Mouse (Mus musculus) forebrain, embryonic 15.5 days (tissue): ENCODE measurements at regions not wholly inside any gene's neighbourhood (a gene's known extent, or its start where the extent isn't known, plus 50 kb on each side); places are given as distances from the start of the nearest gene placed in this dataset.

ENCODE experiments used
- ATAC-seq: fragments of 200-750 bp; cut with Nextera tagmentation; replicated peaks from 2 replicates; pipeline ENCODE4 v1.8.0; 2017; ENCODE audit warnings: mild to moderate bottlenecking, moderate TSS enrichment, moderate library complexity
- H3K27ac ChIP-seq: fragments of 300-500 bp; sonication (generic); replicated peaks from 2 replicates; pipeline ENCODE4 v1.5.1; 2015; ENCODE audit warnings: mild to moderate bottlenecking, inconsistent platforms
- H3K27me3 ChIP-seq: fragments of 300-500 bp; sonication (generic); 2 replicates; pipeline ENCODE4 v1.6.1; 2015; ENCODE audit warnings: inconsistent platforms
- H3K36me3 ChIP-seq: fragments of 300-500 bp; sonication (generic); 2 replicates; pipeline ENCODE4 v1.6.1; 2015; ENCODE audit warnings: mild to moderate bottlenecking, inconsistent platforms
- H3K4me1 ChIP-seq: fragments of 300-500 bp; sonication (generic); 2 replicates; pipeline ENCODE4 v1.6.1; 2015; ENCODE audit warnings: inconsistent platforms
- H3K4me2 ChIP-seq: fragments of 300-500 bp; sonication (generic); replicated peaks from 2 replicates; pipeline ENCODE4 v1.6.1; 2015; ENCODE audit warnings: mild to moderate bottlenecking, inconsistent platforms
- H3K4me3 ChIP-seq: fragments of 300-500 bp; sonication (generic); 2 replicates; pipeline ENCODE4 v1.5.1; 2015; ENCODE audit warnings: mild to moderate bottlenecking, inconsistent platforms
- H3K9ac ChIP-seq: fragments of 300-500 bp; sonication (generic); replicated peaks from 2 replicates; pipeline ENCODE4 v1.6.1; 2015; ENCODE audit warnings: mild to moderate bottlenecking, inconsistent platforms
- H3K9me3 ChIP-seq: fragments of 300-500 bp; sonication (generic); 2 replicates; pipeline ENCODE4 v1.6.1; 2016; ENCODE audit warnings: inconsistent platforms
- WGBS: fragments of 180-500 bp; shearing (Covaris S2); methylation state at CpG from one replicate; pipeline ENCODE4 v1.1.7; 2015; ENCODE audit warnings: mixed read lengths; 5-methylcytosine and 5-hydroxymethylcytosine counted together

DNA sequence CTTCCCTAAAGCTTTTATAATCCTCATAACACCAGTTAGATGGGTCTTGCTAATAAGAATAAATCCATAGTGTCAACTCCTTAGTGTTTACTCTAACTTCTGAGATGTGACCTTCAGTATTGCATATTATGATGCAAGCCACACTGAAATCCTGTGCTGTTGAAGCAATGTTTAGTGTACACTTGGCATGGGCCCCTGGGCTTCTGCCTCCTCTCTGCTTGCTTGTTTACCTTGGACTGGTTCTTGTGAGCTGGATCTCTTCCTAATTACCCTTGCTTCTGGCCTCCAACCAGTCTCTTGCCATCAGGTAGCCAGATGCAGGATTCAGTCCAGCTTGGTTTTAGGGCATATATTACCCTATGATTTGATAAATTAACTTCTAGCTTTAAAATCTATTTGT, 57.0 kb downstream of the Rgs2 start:
- Histone ChIP-seq H3K27me3 (no peaks in the 10 kb centered on the region), H3K4me3 (no peak overlapping the region), H3K27ac (no peak overlapping the region), H3K9ac (no peak overlapping the region), H3K36me3 (no peaks in the 10 kb centered on the region), H3K9me3 (no peaks in the 10 kb centered on the region), H3K4me2 (no peak overlapping the region), H3K4me1 (no peaks in the 10 kb centered on the region)
- no peak for ATAC-seq

DNA sequence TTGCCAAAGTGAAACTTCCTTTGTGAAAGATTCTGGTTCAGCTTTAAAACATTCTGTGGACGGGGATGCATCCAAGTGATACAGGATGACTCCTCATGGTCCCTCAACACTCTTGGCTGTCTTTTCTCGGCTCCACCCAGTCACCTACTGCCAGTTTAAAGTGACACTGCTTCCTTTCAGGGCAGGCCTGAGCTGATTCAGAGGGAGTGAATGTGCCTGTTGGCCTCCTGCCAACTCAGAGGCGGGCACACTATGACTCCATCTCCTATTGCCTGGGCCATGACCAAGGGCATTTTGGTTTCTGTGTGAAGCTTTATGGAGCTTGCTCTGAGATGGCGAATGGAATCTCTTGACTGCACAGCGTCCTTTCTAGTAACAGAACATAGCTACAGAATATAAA, 62.5 kb downstream of the Rgs2 start:
- Histone ChIP-seq H3K4me1 (peaks cover 8% of the 10 kb centered on the region), H3K4me2 (no peak overlapping the region), H3K27ac (no peak overlapping the region), H3K9me3 (no peaks in the 10 kb centered on the region), H3K4me3 (no peak overlapping the region), H3K27me3 (no peaks in the 10 kb centered on the region), H3K36me3 (no peaks in the 10 kb centered on the region), H3K9ac (no peak overlapping the region)
- WGBS: 35% methylated on average over 5 of the region's 5 CpGs
- peak; percentile 76 for ATAC-seq

DNA sequence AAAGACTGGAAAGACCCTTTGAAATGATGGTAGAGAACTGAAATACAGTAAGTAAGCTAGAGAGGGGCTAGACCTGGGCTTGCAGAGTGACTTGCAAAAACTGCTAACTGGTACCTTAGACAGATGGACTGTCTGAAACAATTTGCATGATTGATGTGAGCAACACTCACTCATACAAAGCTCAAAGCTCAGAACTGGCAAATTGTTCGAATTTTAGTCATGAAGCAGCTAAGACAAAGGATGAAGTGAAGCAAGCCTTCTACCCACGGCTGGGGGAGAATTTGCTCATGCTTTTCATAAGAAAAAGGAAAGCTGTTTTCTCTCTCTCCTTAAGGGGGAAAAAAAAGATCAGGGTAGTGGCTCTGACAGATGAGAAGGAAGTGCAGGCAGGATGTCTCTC, 64.5 kb downstream of the Rgs2 start:
- Histone ChIP-seq H3K4me3 (no peak overlapping the region), H3K36me3 (no peaks in the 10 kb centered on the region), H3K27me3 (no peaks in the 10 kb centered on the region), H3K9ac (no peak overlapping the region), H3K27ac (peak overlapping the region; percentile 62), H3K4me1 (peaks cover 8% of the 10 kb centered on the region), H3K9me3 (no peaks in the 10 kb centered on the region), H3K4me2 (no peak overlapping the region)
- ATAC-seq: no peak
- 35% methylated on average over 2 of the region's 2 CpGs for WGBS

DNA sequence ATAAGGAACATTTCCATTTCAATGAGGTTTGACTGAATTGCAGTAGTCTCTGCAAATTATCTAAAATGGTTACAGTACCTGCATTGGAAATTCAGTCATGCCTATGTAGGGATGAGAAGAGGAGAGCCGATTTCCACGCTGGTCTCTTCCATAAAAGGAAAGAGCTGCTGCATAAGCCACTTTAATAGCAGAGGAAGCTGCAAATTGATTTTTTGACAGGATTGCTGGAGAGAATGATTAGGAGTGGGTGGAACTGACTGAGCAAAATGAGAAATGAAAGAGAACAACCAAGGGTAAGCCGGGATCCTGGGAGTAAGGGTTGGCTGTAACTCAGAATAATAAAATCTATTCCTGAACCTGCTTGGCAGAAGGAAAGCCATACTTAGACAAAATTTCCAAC, 65.4 kb downstream of the Rgs2 start:
- Histone ChIP-seq H3K27ac (peak overlapping the region; percentile 62), H3K4me3 (no peak overlapping the region), H3K9ac (no peak overlapping the region), H3K27me3 (no peaks in the 10 kb centered on the region), H3K4me2 (no peak overlapping the region), H3K9me3 (no peaks in the 10 kb centered on the region), H3K4me1 (peaks cover 8% of the 10 kb centered on the region), H3K36me3 (no peaks in the 10 kb centered on the region)
- peak; percentile 61 for ATAC-seq
- WGBS: 55% methylated on average over 3 of the region's 3 CpGs

DNA sequence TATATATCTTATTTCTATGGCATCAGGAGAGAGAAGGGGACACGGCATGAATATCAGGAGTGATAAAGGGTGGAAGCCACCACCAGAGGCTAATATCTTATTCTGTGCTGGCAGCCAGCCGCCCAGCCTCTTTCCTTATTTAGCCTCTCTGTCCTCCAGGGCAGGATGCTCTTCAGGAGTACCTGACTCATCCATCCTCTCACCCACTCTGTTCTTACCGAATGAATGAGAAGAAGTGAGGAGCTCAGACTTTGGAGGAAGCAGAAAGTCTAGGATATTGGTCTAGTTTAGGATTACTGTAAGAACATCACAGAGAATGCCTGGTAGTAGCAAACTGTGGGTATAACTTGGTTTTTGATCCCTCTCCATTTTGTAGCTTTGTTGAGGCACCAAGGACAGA, 73.2 kb downstream of the Rgs2 start:
- no peak overlapping the region for H3K27ac ChIP-seq
- H3K27me3 ChIP-seq: no peaks in the 10 kb centered on the region
- no peak overlapping the region for H3K9ac ChIP-seq
- WGBS: 85% methylated on average over 3 of the region's 3 CpGs
- no peaks in the 10 kb centered on the region for H3K4me1 ChIP-seq
- H3K4me3 ChIP-seq: no peak overlapping the region
- H3K36me3 ChIP-seq: no peaks in the 10 kb centered on the region
- no peaks in the 10 kb centered on the region for H3K9me3 ChIP-seq
- no peak overlapping the region for H3K4me2 ChIP-seq
- ATAC-seq: no peak

DNA sequence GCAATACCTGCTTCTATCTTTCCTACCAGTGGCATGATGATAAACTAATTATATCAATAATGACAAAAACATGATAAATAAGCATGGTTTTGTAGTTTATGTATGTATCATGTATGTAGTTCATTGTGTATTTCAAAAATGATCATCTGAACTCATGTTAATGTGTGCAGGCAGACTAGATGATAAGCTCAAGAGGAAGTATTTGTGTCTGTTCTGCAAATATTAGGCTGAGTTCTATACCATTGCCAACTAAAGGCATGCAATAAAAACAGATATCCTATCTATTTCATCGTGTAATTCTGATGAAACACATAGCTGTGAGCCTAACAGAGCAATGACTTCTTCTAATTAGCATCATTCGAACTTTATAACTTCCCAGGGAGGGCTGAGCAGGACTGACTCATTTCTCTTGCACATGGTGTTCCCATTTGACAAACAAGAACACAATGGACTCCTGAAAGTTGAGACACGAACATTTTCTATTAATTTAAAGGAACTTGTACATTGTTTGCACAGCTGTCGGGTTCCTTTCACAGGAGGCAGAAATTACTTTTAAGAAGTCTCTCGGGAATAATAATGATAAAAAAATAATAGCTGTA, 74.3 kb downstream of the Rgs2 start:
- Histone ChIP-seq H3K4me1 (no peaks in the 10 kb centered on the region), H3K4me2 (no peak overlapping the region), H3K36me3 (no peaks in the 10 kb centered on the region), H3K27me3 (no peaks in the 10 kb centered on the region), H3K9me3 (no peaks in the 10 kb centered on the region), H3K4me3 (no peak overlapping the region), H3K27ac (no peak overlapping the region), H3K9ac (no peak overlapping the region)
- ATAC-seq: no peak
- 68% methylated on average over 5 of the region's 5 CpGs for WGBS

DNA sequence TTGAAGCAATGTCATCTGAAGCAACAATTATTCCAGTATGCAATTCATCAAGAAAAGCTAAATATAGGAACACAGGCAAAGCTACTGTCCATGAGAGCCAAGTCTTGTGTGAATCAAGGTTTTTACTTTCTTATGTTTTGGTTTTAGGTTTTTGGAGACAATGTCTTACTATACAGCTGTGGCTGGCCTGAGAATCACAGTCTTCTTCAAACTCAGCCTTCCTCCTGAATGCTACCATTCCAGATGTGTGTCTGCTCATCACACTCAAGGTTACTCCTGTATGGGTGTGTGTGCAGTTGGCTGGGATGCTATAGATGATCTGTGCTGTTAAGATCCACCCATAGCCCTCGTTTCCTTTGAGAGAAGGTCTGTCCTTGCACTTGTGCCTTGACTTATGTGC, 81.5 kb downstream of the Rgs2 start:
- Histone ChIP-seq H3K36me3 (no peaks in the 10 kb centered on the region), H3K27me3 (no peaks in the 10 kb centered on the region), H3K9ac (no peak overlapping the region), H3K4me2 (no peak overlapping the region), H3K9me3 (no peaks in the 10 kb centered on the region), H3K4me1 (peaks cover 7% of the 10 kb centered on the region; the same call in 1 of the 2 replicates), H3K4me3 (no peak overlapping the region), H3K27ac (no peak overlapping the region)
- WGBS: 53% methylated on average over 1 of the region's 1 CpGs
- no peak for ATAC-seq

DNA sequence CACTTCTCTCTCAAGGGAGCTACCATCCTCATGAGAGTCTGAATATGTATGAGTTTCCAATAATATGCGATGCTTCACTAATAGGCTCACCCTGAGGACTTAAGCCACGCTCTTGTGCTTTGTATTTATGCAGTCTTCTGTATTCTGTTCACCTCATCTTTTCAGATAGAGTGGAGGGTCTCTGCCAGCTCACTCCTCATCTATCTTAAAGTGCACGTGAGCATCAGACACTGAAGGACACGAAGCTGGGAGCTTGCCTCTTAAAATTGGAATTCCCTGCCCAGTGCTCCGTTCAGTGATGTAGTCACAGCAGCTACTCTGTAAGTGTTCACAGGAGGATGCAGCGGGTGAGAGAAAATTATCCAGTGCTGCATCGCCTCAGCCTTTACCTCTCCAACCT, 83.7 kb downstream of the Rgs2 start:
- H3K9ac ChIP-seq: no peak overlapping the region
- 16% methylated on average over 7 of the region's 7 CpGs for WGBS

DNA sequence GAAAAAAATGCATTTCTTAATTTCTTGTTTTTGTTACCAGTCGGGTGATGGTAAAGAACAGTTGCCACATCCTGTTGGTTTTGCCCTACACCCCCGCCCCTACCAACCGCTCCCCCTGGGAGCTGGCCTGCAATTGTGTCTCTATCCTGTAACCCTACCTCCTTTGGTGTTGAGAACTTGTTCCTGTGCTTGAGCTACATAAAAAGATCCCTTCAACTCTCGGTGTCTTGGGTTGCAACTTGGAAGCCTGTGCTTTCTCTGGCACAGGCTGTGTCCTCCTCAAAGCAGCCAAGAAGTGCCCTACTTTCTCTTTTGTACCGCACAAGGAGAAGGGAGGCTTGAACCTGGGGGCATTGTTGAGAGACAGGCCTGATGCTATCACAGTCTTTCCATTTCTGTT, 85.0 kb downstream of the Rgs2 start:
- Histone ChIP-seq H3K4me2 (no peak overlapping the region), H3K4me1 (peaks cover 7% of the 10 kb centered on the region; the same call in 1 of the 2 replicates), H3K4me3 (no peak overlapping the region), H3K9me3 (no peaks in the 10 kb centered on the region), H3K27ac (no peak overlapping the region), H3K36me3 (no peaks in the 10 kb centered on the region), H3K9ac (no peak overlapping the region), H3K27me3 (no peaks in the 10 kb centered on the region)
- ATAC-seq: no peak
- WGBS: 92% methylated on average over 5 of the region's 5 CpGs

More for the DNA sequence above, 83.7 kb downstream of the Rgs2 start:
- no peak overlapping the region for H3K4me3 ChIP-seq
- H3K9me3 ChIP-seq: no peaks in the 10 kb centered on the region
- no peaks in the 10 kb centered on the region for H3K27me3 ChIP-seq
- H3K4me1 ChIP-seq: peaks cover 7% of the 10 kb centered on the region; the same call in 1 of the 2 replicates
- no peak for ATAC-seq
- H3K36me3 ChIP-seq: no peaks in the 10 kb centered on the region
- no peak overlapping the region for H3K27ac ChIP-seq
- H3K4me2 ChIP-seq: no peak overlapping the region

DNA sequence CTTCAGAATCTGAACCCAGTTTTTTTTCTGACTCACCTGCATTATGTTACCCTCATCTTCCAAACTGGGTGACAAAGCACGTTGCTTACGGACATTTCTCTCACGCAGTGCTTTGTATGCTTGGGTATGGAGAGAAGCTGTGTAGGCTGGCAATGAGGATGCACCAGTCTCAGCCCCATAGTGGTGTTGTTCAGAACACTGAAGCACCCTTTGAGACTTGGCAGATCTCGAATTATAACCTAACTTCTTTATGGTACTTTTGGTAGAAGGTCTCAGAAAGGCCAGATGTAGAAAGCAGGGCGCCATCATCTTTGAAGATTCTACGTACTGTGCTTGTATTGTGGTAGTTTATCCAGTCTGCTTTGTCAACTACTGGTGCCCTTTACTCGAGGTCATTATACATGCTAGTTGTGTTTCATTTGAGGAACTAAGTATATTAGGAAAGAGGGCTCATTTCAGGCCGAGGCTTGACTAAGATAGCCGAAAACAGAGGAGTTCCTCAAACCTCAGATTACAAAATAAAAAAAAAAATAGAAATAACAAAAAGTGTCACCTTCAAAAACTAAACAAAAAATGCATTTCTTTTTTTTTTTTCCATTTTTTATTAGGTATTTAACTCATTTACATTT, 85.7 kb downstream of the Rgs2 start:
- 92% methylated on average over 9 of the region's 9 CpGs for WGBS
- Histone ChIP-seq H3K27ac (no peak overlapping the region), H3K4me1 (peaks cover 7% of the 10 kb centered on the region; the same call in 1 of the 2 replicates), H3K4me3 (no peak overlapping the region), H3K9ac (no peak overlapping the region), H3K36me3 (no peaks in the 10 kb centered on the region), H3K9me3 (no peaks in the 10 kb centered on the region), H3K27me3 (no peaks in the 10 kb centered on the region), H3K4me2 (no peak overlapping the region)
- ATAC-seq: no peak

DNA sequence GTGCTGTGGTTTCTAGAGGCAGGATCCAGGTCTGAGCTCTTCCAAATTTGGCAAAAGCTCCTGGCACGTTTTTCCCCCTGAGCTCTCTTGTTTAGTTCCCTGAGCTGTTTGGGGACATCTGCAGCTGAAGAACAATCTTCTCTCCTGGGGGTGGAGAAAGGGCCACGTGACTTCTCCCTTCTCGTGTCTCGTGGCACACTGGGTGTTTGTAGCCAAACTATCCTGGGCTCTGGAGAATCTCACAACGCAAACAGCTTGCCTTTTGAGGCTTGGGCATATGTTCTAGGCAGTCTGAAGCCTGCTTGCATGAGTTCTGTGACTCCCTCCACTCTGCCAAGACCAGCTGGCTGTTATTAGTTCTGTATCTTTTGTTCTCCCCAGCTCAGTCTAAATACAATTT, 86.3 kb downstream of the Rgs2 start:
- Histone ChIP-seq H3K27ac (no peak overlapping the region), H3K9ac (no peak overlapping the region), H3K4me2 (no peak overlapping the region), H3K9me3 (no peaks in the 10 kb centered on the region), H3K4me1 (peaks cover 7% of the 10 kb centered on the region; the same call in 1 of the 2 replicates), H3K27me3 (no peaks in the 10 kb centered on the region), H3K4me3 (no peak overlapping the region), H3K36me3 (no peaks in the 10 kb centered on the region)
- 68% methylated on average over 5 of the region's 5 CpGs for WGBS
- peak; percentile 69; the same call in 1 of the 2 replicates for ATAC-seq

DNA sequence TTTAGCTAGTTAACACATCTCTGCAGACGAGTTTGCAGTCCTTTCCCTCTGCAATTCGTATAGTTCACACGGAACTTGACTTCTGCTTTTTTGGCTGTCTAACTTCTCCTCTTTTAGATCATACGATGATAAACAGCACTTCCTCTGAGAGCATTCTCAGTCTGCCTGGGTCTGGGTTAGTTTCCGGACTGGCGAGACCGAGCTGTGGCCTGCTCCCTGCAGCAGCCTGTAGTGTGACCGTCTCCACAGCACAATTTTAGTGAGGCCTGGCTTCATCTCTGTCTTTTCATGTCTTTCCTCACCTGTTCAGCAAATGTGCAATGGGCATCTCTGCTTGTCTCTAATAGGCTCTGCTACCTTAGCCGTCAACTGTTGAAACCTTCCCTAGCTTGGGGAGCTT, 87.4 kb downstream of the Rgs2 start:
- H3K4me2 ChIP-seq: no peak overlapping the region
- no peak overlapping the region for H3K9ac ChIP-seq
- H3K36me3 ChIP-seq: no peaks in the 10 kb centered on the region
- H3K4me3 ChIP-seq: no peak overlapping the region
- H3K9me3 ChIP-seq: no peaks in the 10 kb centered on the region
- no peak overlapping the region for H3K27ac ChIP-seq
- WGBS: 89% methylated on average over 9 of the region's 9 CpGs
- H3K4me1 ChIP-seq: peaks cover 7% of the 10 kb centered on the region; the same call in 1 of the 2 replicates
- H3K27me3 ChIP-seq: no peaks in the 10 kb centered on the region
- no peak for ATAC-seq

DNA sequence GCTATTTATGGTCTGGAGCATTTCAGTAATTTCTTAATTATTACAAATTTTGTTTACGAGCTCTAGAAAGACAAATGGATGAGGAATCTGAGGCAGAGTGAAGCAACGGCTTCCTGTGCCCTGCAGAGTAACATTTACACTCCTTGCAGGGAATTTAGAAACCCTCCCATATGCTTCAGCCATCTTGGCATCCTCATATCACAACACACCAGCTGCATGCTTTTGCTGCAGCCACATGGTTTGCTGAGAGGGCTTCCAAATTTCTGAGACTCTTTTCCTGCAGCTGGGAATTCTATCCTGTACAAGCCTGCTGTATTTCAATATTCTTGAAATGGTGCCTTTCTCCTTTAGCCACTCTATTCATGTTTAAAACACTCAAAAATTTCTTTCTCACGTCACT, 91.4 kb downstream of the Rgs2 start:
- Histone ChIP-seq H3K27ac (no peak overlapping the region), H3K27me3 (no peaks in the 10 kb centered on the region), H3K36me3 (no peaks in the 10 kb centered on the region), H3K4me3 (no peak overlapping the region), H3K9me3 (no peaks in the 10 kb centered on the region), H3K9ac (no peak overlapping the region), H3K4me2 (no peak overlapping the region), H3K4me1 (no peaks in the 10 kb centered on the region)
- WGBS: 60% methylated on average over 3 of the region's 3 CpGs
- peak; percentile 55; the same call in 1 of the 2 replicates for ATAC-seq
